Mouse (Mus musculus): Measurements from ENCODE around the gene Fbxl3. TPM values are rescaled to one million over a fixed set of nuclear protein-coding genes. Genes with fewer than 3 reads are reported as not detected.

Gene Fbxl3
- polyA plus RNA-seq, 1 experiment from 2014 or later = 31.4 TPM

- Histone ChIP-seq H3K4me1 (no peaks in the 10 kb centered on the region), H3K27ac (no peak overlapping the region), H3K27me3 (no peaks in the 10 kb centered on the region), H3K9ac (no peak overlapping the region), H3K4me3 (no peak overlapping the region), H3K36me3 (peaks cover 48% of the 10 kb centered on the region), H3K4me2 (replicated peaks) (no peak overlapping the region), H3K9me3 (no peaks in the 10 kb centered on the region)
- no peak for ATAC-seq (ENCODE audit: insufficient number of reproducible peaks, insufficient read depth, low FRiP score, low TSS enrichment)
- WGBS = 87% methylated on average over 9 of the region's 9 CpGs
Measured at GRCm38 (mm10) chr14:103079209-103079977, 20.0 kb downstream of the Fbxl3 start.

GRCm38 (mm10) chr14:103078006-103078912 lies 21.1 kb downstream of the Fbxl3 start:
- Histone ChIP-seq H3K27ac (no peak overlapping the region), H3K4me1 (no peaks in the 10 kb centered on the region), H3K36me3 (peaks cover 47% of the 10 kb centered on the region), H3K4me2 (replicated peaks) (no peak overlapping the region), H3K9me3 (no peaks in the 10 kb centered on the region), H3K9ac (no peak overlapping the region), H3K4me3 (no peak overlapping the region), H3K27me3 (no peaks in the 10 kb centered on the region)
- 90% methylated on average over 16 of the region's 16 CpGs for WGBS
- ATAC-seq (ENCODE audit: insufficient number of reproducible peaks, insufficient read depth, low FRiP score, low TSS enrichment) = 0 out of 2 replicates have a peak, but pooled peaks have one; percentile 28

GRCm38 (mm10) chr14:103077272-103078005 lies 21.9 kb downstream of the Fbxl3 start:
- Histone ChIP-seq H3K4me2 (replicated peaks) (no peak overlapping the region), H3K27me3 (no peaks in the 10 kb centered on the region), H3K4me1 (no peaks in the 10 kb centered on the region), H3K27ac (no peak overlapping the region), H3K36me3 (peaks cover 47% of the 10 kb centered on the region), H3K9ac (no peak overlapping the region), H3K9me3 (no peaks in the 10 kb centered on the region), H3K4me3 (no peak overlapping the region)
- WGBS = 92% methylated on average over 9 of the region's 9 CpGs
- ATAC-seq (ENCODE audit: insufficient number of reproducible peaks, insufficient read depth, low FRiP score, low TSS enrichment) = no peak

GRCm38 (mm10) chr14:103075166-103075565 lies 24.2 kb downstream of the Fbxl3 start:
- Histone ChIP-seq H3K27ac (no peak overlapping the region), H3K9me3 (no peaks in the 10 kb centered on the region), H3K4me2 (replicated peaks) (no peak overlapping the region), H3K4me3 (no peak overlapping the region), H3K9ac (no peak overlapping the region), H3K27me3 (no peaks in the 10 kb centered on the region), H3K36me3 (peaks cover 47% of the 10 kb centered on the region), H3K4me1 (peaks cover 5% of the 10 kb centered on the region; the same call in 1 of the 2 replicates)
- 85% methylated on average over 7 of the region's 7 CpGs for WGBS
- no peak for ATAC-seq (ENCODE audit: insufficient number of reproducible peaks, insufficient read depth, low FRiP score, low TSS enrichment)

GRCm38 (mm10) chr14:103073825-103074224 lies 25.5 kb downstream of the Fbxl3 start:
- peaks cover 39% of the 10 kb centered on the region for H3K36me3 ChIP-seq
- peaks cover 10% of the 10 kb centered on the region; the same call in 1 of the 2 replicates for H3K4me1 ChIP-seq
- H3K27me3 ChIP-seq = no peaks in the 10 kb centered on the region
- no peaks in the 10 kb centered on the region for H3K9me3 ChIP-seq
- H3K9ac ChIP-seq = no peak overlapping the region
- H3K4me3 ChIP-seq = no peak overlapping the region
- 95% methylated on average over 8 of the region's 8 CpGs for WGBS
- H3K27ac ChIP-seq = no peak overlapping the region
- no peak for ATAC-seq (ENCODE audit: insufficient number of reproducible peaks, insufficient read depth, low FRiP score, low TSS enrichment)
- H3K4me2 ChIP-seq (replicated peaks) = no peak overlapping the region

- peaks cover 30% of the 10 kb centered on the region for H3K36me3 ChIP-seq
- no peak overlapping the region for H3K27ac ChIP-seq
- H3K9ac ChIP-seq = no peak overlapping the region
- H3K4me2 ChIP-seq (replicated peaks) = no peak overlapping the region
- no peak for ATAC-seq (ENCODE audit: insufficient number of reproducible peaks, insufficient read depth, low FRiP score, low TSS enrichment)
- H3K27me3 ChIP-seq = no peaks in the 10 kb centered on the region
- no peaks in the 10 kb centered on the region for H3K9me3 ChIP-seq
- H3K4me3 ChIP-seq = no peak overlapping the region
- peaks cover 10% of the 10 kb centered on the region; the same call in 1 of the 2 replicates for H3K4me1 ChIP-seq
- WGBS = 87% methylated on average over 4 of the region's 4 CpGs
Measured at GRCm38 (mm10) chr14:103072731-103073130, 26.6 kb downstream of the Fbxl3 start.

GRCm38 (mm10) chr14:103071471-103071870 lies 27.9 kb downstream of the Fbxl3 start:
- no peak overlapping the region for H3K4me2 ChIP-seq (replicated peaks)
- WGBS = 92% methylated on average over 12 of the region's 12 CpGs

GRCm38 (mm10) chr14:103070790-103071189 lies 28.6 kb downstream of the Fbxl3 start:
- Histone ChIP-seq H3K4me1 (peaks cover 10% of the 10 kb centered on the region; the same call in 1 of the 2 replicates), H3K27ac (peak overlapping the region; percentile 17; the same call in 1 of the 2 replicates), H3K9me3 (no peaks in the 10 kb centered on the region), H3K4me3 (peak overlapping the region; percentile 64), H3K36me3 (peaks cover 20% of the 10 kb centered on the region), H3K9ac (peak overlapping the region; percentile 79), H3K4me2 (replicated peaks) (peak overlapping the region; percentile 91), H3K27me3 (no peaks in the 10 kb centered on the region)
- ATAC-seq (ENCODE audit: insufficient number of reproducible peaks, insufficient read depth, low FRiP score, low TSS enrichment) = no peak
- WGBS = 5% methylated on average over 10 of the region's 10 CpGs

More at GRCm38 (mm10) chr14:103071471-103071870, 27.9 kb downstream of the Fbxl3 start:
- ATAC-seq (ENCODE audit: insufficient number of reproducible peaks, insufficient read depth, low FRiP score, low TSS enrichment) = no peak
- Histone ChIP-seq H3K9me3 (no peaks in the 10 kb centered on the region), H3K9ac (no peak overlapping the region), H3K27ac (no peak overlapping the region), H3K4me1 (peaks cover 10% of the 10 kb centered on the region; the same call in 1 of the 2 replicates), H3K4me3 (no peak overlapping the region), H3K27me3 (no peaks in the 10 kb centered on the region), H3K36me3 (peaks cover 20% of the 10 kb centered on the region)

- Histone ChIP-seq H3K4me3 (peak within 1 kb of the TSS; percentile 64), H3K4me1 (peaks cover 10% of the 10 kb centered on the region; the same call in 1 of the 2 replicates), H3K9me3 (no peaks in the 10 kb centered on the region), H3K36me3 (peaks cover 16% of the 10 kb centered on the region), H3K27me3 (no peaks in the 10 kb centered on the region), H3K27ac (peak within 1 kb of the TSS; percentile 81), H3K4me2 (replicated peaks) (peak within 1 kb of the TSS; percentile 91), H3K9ac (peak within 1 kb of the TSS; percentile 79)
- WGBS = under 1% methylated on average over 65 of the region's 65 CpGs
- peak; percentile 98 for ATAC-seq (ENCODE audit: insufficient number of reproducible peaks, insufficient read depth, low FRiP score, low TSS enrichment)
Measured at GRCm38 (mm10) chr14:103069864-103070611, 29.3 kb downstream of the Fbxl3 start, which contains the start of gene Cln5. Gene Cln5 (plus strand): TSS chr14:103070216.

GRCm38 (mm10) chr14:103069465-103069863 lies 29.9 kb downstream of the Fbxl3 start:
- H3K27ac ChIP-seq = peak overlapping the region; percentile 81
- 12% methylated on average over 12 of the region's 12 CpGs for WGBS
- ATAC-seq (ENCODE audit: insufficient number of reproducible peaks, insufficient read depth, low FRiP score, low TSS enrichment) = no peak

More at GRCm38 (mm10) chr14:103069465-103069863, 29.9 kb downstream of the Fbxl3 start:
- no peaks in the 10 kb centered on the region for H3K27me3 ChIP-seq
- H3K9me3 ChIP-seq = no peaks in the 10 kb centered on the region
- peaks cover 10% of the 10 kb centered on the region; the same call in 1 of the 2 replicates for H3K4me1 ChIP-seq
- peak overlapping the region; percentile 91 for H3K4me2 ChIP-seq (replicated peaks)
- H3K36me3 ChIP-seq = peaks cover 10% of the 10 kb centered on the region; the same call in 1 of the 2 replicates
- H3K4me3 ChIP-seq = peak overlapping the region; percentile 64
- H3K9ac ChIP-seq = peak overlapping the region; percentile 79; the same call in 1 of the 2 replicates

All from embryonic facial prominence, embryonic 12.5 days (tissue).